Mouse (Mus musculus): ENCODE results near the gene B3glct. TPM values are rescaled to one million over a fixed set of nuclear protein-coding genes. Genes with fewer than 3 reads are reported as not detected.

The B3glct gene
- polyA plus RNA-seq, 2 experiments: 2.9 to 4.1 TPM

GRCm38 (mm10) chr5:149811835-149812234 lies 133.8 kb downstream of the B3glct start:
- no peaks in the 10 kb centered on the region for H3K27me3 ChIP-seq (ENCODE audit: control insufficient read depth, insufficient read depth, low read length)
- H3K4me3 ChIP-seq (ENCODE audit: insufficient read depth in 1 of 2, low read depth in 2 of 2, low read length in 2 of 2): no peak overlapping the region
- WGBS (ENCODE audit: insufficient replicate concordance): 28% methylated on average over 6 of the region's 6 CpGs
- no peaks in the 10 kb centered on the region for H3K36me3 ChIP-seq (replicated peaks; ENCODE audit: control insufficient read depth, insufficient read depth, low read depth)
- TF ChIP-seq EP300 (IDR thresholded peaks at IDR 0.05; ENCODE audit: low read depth) (no peak), CTCF (IDR thresholded peaks at IDR 0.05; ENCODE audit: low read depth) (no peak)
- DNase-seq (ENCODE audit: low read depth in 3 of 3, low spot score in 3 of 3) (no peak), ATAC-seq (ENCODE audit: insufficient read depth) (no peak)
- H3K9me3 ChIP-seq (ENCODE audit: control insufficient read depth, low read length): no peaks in the 10 kb centered on the region
- no peak overlapping the region for H3K9ac ChIP-seq (replicated peaks)
- no peak overlapping the region for H3K27ac ChIP-seq
- H3K4me1 ChIP-seq (replicated peaks; ENCODE audit: control insufficient read depth in 2 of 2, insufficient read depth in 2 of 2, low read length in 1 of 2): peaks cover 0 to 4% of the 10 kb centered on the region in 2 experiments; a peak in 1 of 4 replicates
- H3K4me2 ChIP-seq (ENCODE audit: low read depth): no peak overlapping the region

Other genes starting within 250 kb of the B3glct start
- 0.30 and 0.48 TPM in 2 replicates for gene Tex26, start 238.6 kb upstream of the B3glct start, polyA plus RNA-seq (2012; rRNA removed)
- 0.23 TPM in 1 of 2 replicates, not detected in the other for gene Tex26, start 238.6 kb upstream of the B3glct start, polyA plus RNA-seq (2014; fragmentation: Nextera tagmentation; extraction: Ambion mirVana)
- gene Wdr95, start 149.6 kb upstream of the B3glct start, polyA plus RNA-seq (2012; rRNA removed): not detected in 2 replicates
- gene Wdr95, start 149.6 kb upstream of the B3glct start, polyA plus RNA-seq (2014; fragmentation: Nextera tagmentation; extraction: Ambion mirVana): 0.13 TPM in 1 of 2 replicates, not detected in the other
- gene Hsph1, start 41.9 kb upstream of the B3glct start, polyA plus RNA-seq (2012; rRNA removed): 12.6 and 33.5 TPM in 2 replicates
- 23.5 and 28.1 TPM in 2 replicates for gene Hsph1, start 41.9 kb upstream of the B3glct start, polyA plus RNA-seq (2014; fragmentation: Nextera tagmentation; extraction: Ambion mirVana)